Comparison of ENCODE assay signal across 34 mouse cellular contexts in the genomic region with DNA sequence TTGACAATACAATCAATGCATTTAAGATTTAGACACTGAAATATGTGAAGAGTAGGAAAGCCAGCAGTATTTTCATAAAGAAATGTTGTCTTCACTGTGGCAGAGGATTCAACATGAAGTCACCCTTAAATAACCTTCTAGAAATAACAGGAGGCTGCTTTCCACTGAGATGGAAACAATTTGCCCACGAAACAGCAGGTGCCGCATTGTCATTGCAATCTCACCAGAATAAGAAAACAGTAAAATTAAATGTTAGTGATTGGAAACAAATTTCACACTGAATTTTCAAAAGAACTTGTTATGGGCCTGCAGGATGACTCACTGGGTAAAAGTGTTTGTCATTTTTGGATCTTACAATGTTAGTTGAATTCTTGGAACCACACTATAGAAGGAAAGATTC. TPM values are rescaled to one million over a fixed set of nuclear protein-coding genes. Genes with fewer than 3 reads are reported as not detected.
A peak's percentile ranks its signal among the peaks of the same experiment; 100 is the strongest.
DNase-seq lines count a peak whose midpoint lies in the region; ATAC-seq lines count a peak whose summit lies in the region.
"Had no signal": no experiment of that assay in that cellular context is flagged by ENCODE, and none has a peak within 500 bp of the region (broad histone marks: within the 10 kb centered on the region; RNA-seq: fewer than 3 reads in every experiment).

No protein-coding gene starts in this region.

- peak; percentile 50 for DNase-seq in cerebellum, adult 11-12 months
- no peak for DNase-seq in cerebellum, adult 8-10 months
- DNase-seq in frontal cortex, postnatal 36 days (ENCODE audit: low spot score in 2 of 2) = peak; percentile 3 to 4
- DNase-seq in frontal cortex, postnatal 25 days (ENCODE audit: low spot score in 2 of 2) = no peak
- peak; percentile 85 for DNase-seq in brain, adult 2 months (ENCODE audit: low read depth, low spot score)
- DNase-seq in telencephalon, adult 2 months (ENCODE audit: low read depth, low spot score) = peak; percentile 16
- no peak for DNase-seq in liver, embryonic 11.5 days (ENCODE audit: low spot score)
- DNase-seq: adrenal gland, postnatal 10 days; embryo, embryonic 11 days; gastrocnemius, postnatal 36 days; heart, adult 2 months; heart, postnatal 4 days; kidney, adult 8-10 months; kidney, postnatal 10 days; liver, postnatal 0 days; lung, postnatal 36 days; thymus, postnatal 4 days had no signal

- WGBS in liver, embryonic 11.5 days = 91% methylated on average over 2 of the region's 2 CpGs

- H3K4me2 ChIP-seq in liver, embryonic 11.5 days = no peak overlapping the region
- H3K4me2 ChIP-seq: embryonic facial prominence, embryonic 12.5 days; heart, embryonic 12.5 days; hindbrain, embryonic 13.5 days; limb, embryonic 13.5 days; liver, embryonic 12.5 days; midbrain, embryonic 12.5 days; neural tube, embryonic 12.5 days had no signal

- no peak overlapping the region for H3K9ac ChIP-seq in liver, embryonic 11.5 days (ENCODE audit: low read depth, low read length)
- H3K9ac ChIP-seq: embryonic facial prominence, embryonic 12.5 days; heart, embryonic 12.5 days; hindbrain, embryonic 13.5 days; limb, embryonic 13.5 days; liver, embryonic 12.5 days; liver, postnatal 0 days; midbrain, embryonic 12.5 days; neural tube, embryonic 12.5 days had no signal

- no peak overlapping the region for H3K4me3 ChIP-seq in liver, embryonic 11.5 days (ENCODE audit: low read depth, low read length)
- H3K4me3 ChIP-seq: embryonic facial prominence, embryonic 12.5 days; erythroblast, embryonic 14.5 days; heart, adult 2 months; heart, embryonic 12.5 days; hindbrain, embryonic 13.5 days; limb, embryonic 13.5 days; liver, embryonic 12.5 days; megakaryocyte, embryonic 14.5 days; midbrain, embryonic 12.5 days; myocyte; neural tube, embryonic 12.5 days had no signal

- H3K9me3 ChIP-seq in liver, embryonic 11.5 days (ENCODE audit: control insufficient read depth, low read length) = no peaks in the 10 kb centered on the region
- H3K9me3 ChIP-seq: embryonic facial prominence, embryonic 12.5 days; G1E; heart, embryonic 12.5 days; hindbrain, embryonic 13.5 days; limb, embryonic 13.5 days; liver, embryonic 12.5 days; megakaryocyte, embryonic 14.5 days; midbrain, embryonic 12.5 days; neural tube, embryonic 12.5 days had no signal

- H3K4me1 ChIP-seq in liver, embryonic 11.5 days (replicated peaks; ENCODE audit: control insufficient read depth, insufficient read depth, low read length) = no peaks in the 10 kb centered on the region
- H3K4me1 ChIP-seq: embryonic facial prominence, embryonic 12.5 days; heart, embryonic 12.5 days; hindbrain, embryonic 13.5 days; limb, embryonic 13.5 days; liver, embryonic 12.5 days; megakaryocyte, embryonic 14.5 days; midbrain, embryonic 12.5 days; neural tube, embryonic 12.5 days had no signal

- no peak for ATAC-seq in liver, embryonic 11.5 days (replicated peaks; ENCODE audit: low FRiP score)
- ATAC-seq: forebrain, embryonic 16.5 days; intestine, embryonic 16.5 days; liver, embryonic 12.5 days; liver, postnatal 0 days; Patski had no signal

- H3K27me3 ChIP-seq in liver, embryonic 11.5 days (replicated peaks; ENCODE audit: control insufficient read depth, insufficient read depth, low read length) = no peaks in the 10 kb centered on the region
- H3K27me3 ChIP-seq: embryonic facial prominence, embryonic 12.5 days; heart, embryonic 12.5 days; hindbrain, embryonic 13.5 days; limb, embryonic 13.5 days; liver, embryonic 12.5 days; megakaryocyte, embryonic 14.5 days; midbrain, embryonic 12.5 days; neural tube, embryonic 12.5 days; Patski had no signal

- no peaks in the 10 kb centered on the region for H3K36me3 ChIP-seq in liver, embryonic 11.5 days (ENCODE audit: control insufficient read depth, insufficient read depth, low read length)
- H3K36me3 ChIP-seq: embryonic facial prominence, embryonic 12.5 days; G1E; heart, embryonic 12.5 days; hindbrain, embryonic 13.5 days; limb, embryonic 13.5 days; liver, embryonic 12.5 days; midbrain, embryonic 12.5 days; neural tube, embryonic 12.5 days had no signal

- H3K27ac ChIP-seq in liver, embryonic 11.5 days (ENCODE audit: low read depth, low read length) = no peak overlapping the region
- H3K27ac ChIP-seq: embryonic facial prominence, embryonic 12.5 days; heart, adult 2 months; hindbrain, embryonic 13.5 days; limb, embryonic 13.5 days; liver, embryonic 12.5 days; midbrain, embryonic 12.5 days; neural tube, embryonic 12.5 days had no signal

RNA-seq across cellular contexts. Expression of gene Olfm3, which starts 29.0 kb away (rescaled TPM):
- 0.05 and 0.10 TPM in 2 replicates for polyA plus RNA-seq in liver, embryonic 11.5 days (2014; fragmentation: Nextera tagmentation; extraction: Ambion mirVana)
- polyA plus RNA-seq: erythroblast, embryonic 14.5 days; G1E; heart, adult 2 months; heart, embryonic 12.5 days; heart, postnatal 0 days; large intestine, adult 2 months; liver, embryonic 12.5 days; liver, postnatal 0 days; myocyte; Patski; testis, adult 2 months had no signal

Comparison
In these comparisons a context has a peak if more than half of its experiments do, and no peak if none do; other contexts are left out.
1. DNase-seq: peak in cerebellum, adult 11-12 months (single experiment), frontal cortex, postnatal 36 days (2 of 2), brain, adult 2 months (single experiment) and telencephalon, adult 2 months (single experiment); none in cerebellum, adult 8-10 months (single experiment), frontal cortex, postnatal 25 days (0 of 2) and liver, embryonic 11.5 days (single experiment).